Mouse (Mus musculus) layer of hippocampus, adult 11-12 months (tissue): Measurements from ENCODE around the gene Reps1.
"Not testable (repeated sequence)": the region's sequence is repeated elsewhere in the genome, so short reads cannot be mapped to it uniquely, and the experiment has no call there.

Source experiments
- DNase-seq: peaks from one replicate; pipeline ENCODE4 v3.0.0; 2022; ENCODE audit warnings: low spot score

Gene Reps1

DNA sequence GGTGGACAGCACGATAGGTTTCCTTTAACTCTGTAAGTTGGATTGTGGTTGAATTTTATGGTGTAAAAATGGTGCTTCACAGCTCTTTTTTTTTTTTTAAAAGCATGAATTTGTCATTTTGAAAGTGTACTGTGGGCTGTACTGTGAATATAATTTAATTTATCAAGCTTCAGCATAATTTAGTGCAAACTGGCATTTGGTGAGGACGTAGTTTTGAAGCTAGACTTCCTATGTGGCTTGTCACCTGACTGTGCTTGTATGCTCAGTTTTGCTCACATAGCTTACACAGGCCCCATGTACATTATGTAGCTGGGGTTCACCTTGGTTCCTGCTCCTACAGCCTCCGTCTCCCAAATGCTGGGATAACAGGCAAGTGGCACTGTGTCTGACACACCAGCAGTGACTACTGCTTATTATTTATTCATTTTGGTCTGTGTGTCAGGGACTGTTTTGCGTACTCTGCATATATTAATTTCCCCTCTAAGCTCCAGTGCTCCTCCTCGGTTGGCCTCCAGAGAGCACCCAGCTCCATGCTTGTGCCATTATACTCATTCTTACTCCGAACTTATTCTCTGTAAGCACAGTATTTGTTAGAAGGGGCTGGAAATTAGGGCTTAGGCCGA is 9.1 kb downstream of the Reps1 start:
- no peak for DNase-seq

DNA sequence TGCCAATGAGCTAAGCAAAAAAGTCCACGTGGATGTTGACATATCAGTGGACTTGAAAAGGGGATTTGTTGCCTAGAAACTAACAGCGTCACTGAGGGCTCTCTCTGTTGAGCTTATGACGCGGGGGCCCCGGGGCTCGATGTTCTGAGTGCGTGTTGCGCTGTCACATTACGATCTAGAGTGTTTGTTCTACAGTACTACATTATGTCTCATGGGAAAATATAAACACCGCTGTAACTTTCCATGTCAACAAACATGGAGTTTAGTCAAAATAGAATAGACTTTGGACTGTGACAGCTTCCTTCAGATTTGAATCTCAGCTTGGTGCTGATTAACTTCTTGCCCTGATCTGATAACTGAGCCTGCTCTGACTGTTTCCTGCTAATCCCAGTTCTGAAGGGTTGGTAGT is 10.4 kb downstream of the Reps1 start:
- DNase-seq = no peak

DNA sequence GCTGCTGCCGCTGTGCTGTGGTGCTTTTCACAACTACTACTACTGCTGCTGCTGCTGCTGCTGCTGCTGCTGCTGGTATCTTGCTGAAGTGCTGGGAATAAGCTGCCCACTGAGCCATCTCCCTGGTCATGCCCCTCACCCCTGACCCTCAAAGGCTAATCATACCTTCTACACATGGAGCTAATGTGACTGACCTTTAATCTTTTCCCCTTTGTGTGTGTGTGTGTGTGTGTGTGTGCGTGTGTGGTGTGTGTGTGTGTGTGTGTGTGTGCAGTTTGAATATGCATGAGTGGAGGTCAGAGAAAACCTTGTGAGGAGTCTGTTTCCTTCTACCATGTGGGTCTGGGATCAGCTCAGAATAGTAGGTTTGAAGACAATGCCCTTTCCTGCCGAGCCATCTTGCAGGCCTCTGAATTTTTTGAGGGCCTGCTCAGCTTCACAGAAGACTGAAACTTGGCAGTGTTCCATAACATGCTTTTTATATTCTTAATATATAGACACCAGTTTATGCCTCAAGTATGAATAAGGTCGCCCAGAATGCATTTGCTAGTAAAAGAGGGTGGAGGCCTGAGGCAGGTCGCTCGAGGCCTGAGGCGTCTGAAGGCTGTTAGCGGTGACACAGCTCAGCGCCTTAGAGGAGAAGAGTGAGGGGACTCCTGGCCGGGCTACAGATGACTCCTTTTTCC is 12.2 kb downstream of the Reps1 start:
- DNase-seq = no peak

DNA sequence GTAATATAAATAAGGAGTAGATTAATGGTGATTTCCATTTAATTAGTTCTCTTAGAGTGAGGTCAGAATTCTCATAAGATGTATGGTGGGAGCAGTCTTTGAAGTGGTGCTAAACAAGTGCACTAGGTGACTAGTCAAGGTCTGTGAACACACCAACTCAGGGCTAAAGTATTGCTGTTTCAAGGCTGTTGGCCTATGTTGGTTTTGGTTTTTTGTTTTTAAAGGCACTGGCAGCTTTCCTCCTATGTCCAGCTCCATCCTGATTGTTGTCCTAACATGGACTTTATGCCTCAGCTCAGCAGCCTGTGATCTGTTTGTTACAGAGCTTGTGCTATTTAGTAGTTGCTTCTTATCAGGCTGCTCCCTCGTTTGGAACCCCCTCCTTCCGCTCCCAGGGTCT is 13.2 kb downstream of the Reps1 start:
- no peak for DNase-seq

DNA sequence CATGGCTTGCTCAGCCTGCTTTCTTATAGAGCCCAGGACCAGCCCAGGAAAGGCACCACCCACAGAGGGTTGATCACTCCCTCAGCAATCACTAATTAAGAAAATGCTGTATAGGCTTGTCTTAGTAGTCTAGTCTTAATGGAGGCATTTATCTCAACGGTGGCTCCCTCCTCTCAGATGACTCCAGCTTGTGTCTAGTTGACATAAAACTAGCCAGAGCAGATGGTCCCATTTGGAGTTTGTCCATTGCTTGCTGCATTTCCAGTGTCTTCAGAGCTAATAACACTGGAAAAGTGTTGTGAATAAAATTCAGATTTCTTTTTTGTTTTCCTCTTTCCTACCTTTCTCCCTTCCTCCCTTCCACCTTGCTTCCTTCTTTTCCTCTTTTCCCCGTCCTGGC is 13.9 kb downstream of the Reps1 start:
- no peak for DNase-seq

DNA sequence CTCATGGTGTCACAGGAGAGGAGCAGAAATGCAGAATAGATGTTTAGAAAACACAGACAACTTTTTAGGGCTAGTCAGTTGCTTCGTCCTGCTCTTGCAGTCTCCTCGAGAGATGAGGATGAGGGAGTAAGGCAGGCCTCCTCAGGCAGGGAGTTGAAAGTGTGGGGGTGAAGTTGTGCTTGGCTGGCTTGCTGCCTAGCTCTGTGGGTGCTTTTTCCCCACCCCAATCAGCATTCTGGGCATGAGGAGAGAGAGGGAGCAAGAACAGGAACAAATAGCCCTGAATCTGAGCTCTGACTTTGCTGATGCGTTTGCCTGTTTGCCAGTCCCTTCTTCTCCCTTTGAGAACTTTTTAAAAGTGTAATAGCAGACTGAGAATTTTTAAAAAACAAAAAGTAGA is 14.5 kb downstream of the Reps1 start:
- peak; percentile 66 for DNase-seq

DNA sequence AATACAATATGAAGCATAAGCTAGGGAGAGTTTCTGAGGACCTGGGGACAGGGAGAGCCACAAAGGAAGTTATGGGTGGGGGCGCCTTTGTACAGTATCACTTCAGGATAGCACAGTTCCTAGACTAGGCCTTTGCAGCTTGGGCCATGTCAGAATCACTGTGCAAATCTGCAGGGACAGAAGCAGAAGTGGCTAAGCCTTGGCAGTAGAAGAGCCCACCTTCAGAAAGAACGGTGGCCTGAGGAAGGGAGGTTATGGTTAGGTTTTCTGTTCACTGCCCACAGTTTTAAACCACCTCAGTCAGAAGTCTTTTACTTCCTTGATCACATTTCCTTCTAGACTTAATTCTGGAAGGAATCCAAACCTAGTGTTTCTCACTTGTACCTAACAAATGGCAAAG is 15.0 kb downstream of the Reps1 start:
- DNase-seq = no peak

DNA sequence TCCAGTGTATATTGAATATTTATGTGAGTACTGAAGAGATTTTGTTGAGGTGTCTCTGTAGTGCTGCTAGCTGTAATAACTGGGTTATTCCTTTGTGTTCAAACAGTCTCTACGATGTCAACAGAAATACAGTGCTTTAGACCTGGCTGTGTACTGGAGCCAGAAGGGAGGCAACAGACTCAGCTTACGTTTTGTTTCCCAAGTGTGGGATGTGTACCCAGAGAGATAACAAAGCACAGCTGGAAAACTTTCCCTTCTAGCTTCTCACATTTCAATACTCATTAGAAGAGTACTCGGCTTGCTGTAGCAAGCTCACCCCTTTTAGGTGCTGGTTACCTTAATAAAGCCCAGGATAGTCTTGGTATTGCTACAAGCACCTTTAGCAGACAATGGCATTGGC is 17.2 kb downstream of the Reps1 start:
- no peak for DNase-seq

DNA sequence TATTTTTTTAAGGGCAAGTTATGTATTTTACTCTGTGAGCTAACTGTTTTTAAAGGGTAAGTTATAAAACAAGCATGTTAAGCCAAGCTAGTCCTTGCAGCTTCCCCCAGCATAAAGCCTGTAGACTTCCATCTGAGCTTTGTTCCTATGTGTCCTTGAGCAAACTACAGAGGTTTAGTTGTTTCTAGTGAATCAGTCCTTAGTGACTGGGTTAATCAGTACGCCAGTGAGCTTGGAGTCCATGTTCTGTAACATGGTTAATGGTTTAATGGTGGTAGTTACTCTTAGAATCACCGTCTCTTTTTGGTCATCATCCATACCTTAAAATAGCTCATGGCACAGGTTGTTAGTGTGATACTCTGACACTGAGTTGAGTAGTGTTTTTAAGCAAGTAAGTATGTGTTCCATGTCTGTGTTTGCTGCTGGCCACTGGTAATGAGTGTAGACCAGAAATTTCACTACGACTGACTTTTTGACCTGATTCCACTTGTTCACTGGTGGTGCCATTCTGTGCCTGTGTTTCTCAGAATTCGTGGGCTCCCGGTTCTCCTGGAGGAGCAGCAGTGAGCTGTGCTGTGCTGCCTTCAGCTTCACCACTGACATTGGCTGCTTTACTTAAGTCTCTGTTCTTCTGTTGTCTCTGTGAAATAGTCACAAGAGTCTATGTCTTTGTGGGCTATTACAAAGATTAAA is 18.9 kb downstream of the Reps1 start:
- no peak for DNase-seq

DNA sequence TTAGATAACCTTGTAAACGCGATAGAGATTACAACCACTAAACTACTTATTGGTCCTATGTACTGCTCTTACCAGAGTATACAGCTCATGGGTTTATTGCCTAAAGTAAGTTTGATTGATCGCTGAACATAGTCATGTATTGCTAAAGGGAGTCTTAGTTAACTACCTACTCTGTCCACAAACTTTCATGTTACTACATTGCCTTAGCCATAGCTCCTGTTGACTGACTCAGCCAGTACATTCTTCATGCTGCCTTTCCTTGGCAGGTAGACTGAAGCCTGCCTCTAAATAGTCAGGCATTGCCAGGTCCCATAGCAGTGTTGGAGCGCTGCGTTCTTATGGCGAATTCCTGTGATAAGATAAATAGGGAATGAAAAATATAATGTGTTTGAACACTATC is 20.2 kb downstream of the Reps1 start:
- no peak for DNase-seq

DNA sequence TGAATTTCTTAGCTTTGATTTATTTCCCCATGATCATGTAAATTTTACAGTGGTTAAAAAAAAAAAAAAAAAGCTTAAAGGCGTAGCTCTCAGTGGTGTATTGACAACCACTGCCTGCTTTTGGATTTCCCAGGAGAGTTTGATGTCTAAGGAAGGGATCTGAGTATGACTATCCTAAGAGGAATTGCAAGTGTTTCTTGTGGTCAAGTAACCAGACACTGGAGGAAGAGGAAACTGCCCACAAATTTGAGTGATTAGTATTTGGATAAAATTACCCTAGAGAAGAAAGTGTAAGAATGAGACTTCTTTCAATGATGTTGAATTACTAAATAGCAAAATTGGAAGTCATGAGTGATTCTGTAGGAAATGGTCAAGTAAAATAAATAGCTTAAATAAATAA is 25.9 kb downstream of the Reps1 start:
- no peak for DNase-seq

DNA sequence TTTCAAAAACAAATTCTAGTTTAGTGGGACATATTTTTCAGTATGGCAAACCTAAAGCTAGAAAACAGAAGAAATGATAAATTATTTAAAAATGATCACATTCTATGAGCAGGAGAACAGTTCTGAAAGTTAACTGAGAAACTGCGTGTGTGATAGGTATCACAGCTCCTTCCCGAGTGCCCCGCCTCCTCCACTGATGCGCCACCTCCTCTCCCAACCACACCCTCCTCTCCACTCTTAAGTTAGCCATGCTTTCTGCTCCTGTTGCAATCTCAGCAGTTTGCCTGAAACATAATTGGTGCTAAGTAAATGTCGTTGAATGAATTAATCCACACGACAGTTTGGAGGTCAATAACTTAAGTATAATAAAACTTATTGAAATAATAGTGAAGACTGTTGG is 27.1 kb downstream of the Reps1 start:
- DNase-seq = no peak

DNA sequence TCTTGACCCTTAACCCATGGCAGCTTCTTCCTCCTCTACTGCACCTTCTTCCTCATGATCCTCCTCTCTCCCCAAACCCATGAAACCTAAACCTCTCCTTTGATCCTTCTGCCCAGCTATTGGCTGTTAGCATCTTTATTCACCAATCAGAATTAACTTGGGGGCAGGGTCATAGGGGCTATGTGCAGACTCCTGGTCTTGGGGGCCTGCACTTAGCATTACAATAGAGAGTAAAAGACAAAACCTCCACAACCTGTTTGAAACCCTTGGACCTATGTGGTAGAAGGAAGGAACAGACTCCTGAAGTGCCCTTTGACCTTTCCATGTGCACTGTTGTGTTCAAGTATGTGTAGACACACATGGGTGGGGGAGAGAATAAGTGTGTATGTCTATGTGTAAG is 35.0 kb downstream of the Reps1 start:
- DNase-seq = no peak

DNA sequence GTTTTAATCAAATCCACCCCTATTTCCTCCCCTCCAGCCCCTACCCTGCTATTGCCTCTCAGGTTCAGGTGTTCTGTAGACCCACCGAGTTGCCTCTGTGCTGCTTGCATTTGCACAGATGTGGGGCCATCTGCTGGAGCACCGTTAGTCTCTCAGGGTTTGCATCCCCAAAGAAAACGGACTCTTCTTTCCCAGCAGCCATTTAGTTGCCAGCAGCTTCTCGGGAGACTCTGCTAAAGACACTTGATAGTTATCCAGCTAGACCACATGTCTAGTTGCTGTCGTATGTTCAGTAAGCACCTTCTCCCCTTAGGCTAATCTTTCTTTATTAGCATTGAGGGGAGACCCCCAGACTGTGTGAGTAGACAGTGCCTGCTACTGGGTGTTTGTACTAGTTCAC is 46.5 kb downstream of the Reps1 start:
- no peak for DNase-seq

DNA sequence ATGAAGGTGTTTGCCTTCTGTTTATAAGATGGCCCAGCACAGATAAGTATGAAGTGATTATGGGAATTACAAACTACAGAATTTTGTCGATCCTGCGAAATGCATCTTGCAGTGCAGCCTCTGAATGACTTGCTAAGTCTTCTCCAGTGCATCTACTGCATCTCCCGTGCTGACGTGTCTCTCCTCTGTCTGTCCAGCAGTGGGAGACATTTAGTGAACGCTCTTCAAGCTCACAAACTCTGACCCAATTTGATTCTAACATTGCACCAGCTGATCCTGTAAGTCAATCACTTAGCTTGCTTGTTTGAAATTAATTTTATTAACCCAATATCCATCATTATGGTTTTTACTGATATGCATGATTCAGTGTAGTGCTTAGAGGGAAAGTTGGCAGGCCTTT is 51.8 kb downstream of the Reps1 start:
- no peak for DNase-seq

DNA sequence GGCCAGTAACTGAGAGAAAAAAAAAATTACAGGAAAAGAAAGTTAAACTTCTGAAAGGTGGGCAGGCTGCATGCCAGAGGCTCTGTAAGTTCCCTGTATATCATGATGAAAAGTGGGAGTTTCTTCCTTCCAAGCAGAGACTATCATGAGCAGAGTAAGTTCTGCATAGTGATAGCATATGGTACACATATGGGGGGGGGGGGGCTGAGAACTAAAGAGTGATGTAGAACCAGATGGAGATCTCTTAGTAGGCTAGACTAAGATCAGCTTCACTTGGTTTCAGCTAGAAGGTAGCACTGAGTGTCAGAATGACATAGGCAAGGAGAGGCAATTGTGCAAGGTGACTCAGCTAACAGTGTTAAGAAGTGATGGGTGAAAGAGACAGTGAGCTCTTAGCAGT is 55.3 kb downstream of the Reps1 start:
- DNase-seq = no peak

DNA sequence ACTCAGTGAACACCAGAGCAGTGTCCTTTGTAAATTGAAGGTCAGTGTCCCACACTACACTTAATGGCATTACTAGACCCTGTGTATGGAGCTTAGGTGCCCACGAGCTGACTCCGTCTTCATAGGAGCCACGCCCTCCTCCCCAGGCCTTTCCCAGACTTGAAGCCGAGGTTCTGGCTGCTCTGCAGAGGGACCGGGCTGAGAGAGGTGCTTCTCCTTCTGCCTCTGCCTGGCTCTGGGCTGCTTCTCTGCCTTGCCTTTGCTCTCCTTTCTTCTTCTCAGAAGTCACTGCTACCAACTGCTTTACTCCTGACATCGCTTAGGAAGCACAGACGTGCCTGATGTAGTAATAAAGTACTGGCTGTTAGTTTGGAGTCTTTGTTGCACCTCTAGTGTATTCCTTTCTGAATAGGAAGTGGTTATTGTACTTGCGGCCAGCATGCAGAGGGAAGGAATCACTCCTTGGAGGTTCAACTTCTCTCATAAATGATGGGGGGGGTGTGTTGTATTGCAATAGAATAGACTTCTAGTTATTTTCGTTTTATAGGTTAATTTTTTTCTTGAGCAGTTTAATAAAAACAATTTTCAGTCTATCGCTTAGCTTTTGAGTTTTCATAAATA is 57.9 kb downstream of the Reps1 start:
- no peak for DNase-seq

DNA sequence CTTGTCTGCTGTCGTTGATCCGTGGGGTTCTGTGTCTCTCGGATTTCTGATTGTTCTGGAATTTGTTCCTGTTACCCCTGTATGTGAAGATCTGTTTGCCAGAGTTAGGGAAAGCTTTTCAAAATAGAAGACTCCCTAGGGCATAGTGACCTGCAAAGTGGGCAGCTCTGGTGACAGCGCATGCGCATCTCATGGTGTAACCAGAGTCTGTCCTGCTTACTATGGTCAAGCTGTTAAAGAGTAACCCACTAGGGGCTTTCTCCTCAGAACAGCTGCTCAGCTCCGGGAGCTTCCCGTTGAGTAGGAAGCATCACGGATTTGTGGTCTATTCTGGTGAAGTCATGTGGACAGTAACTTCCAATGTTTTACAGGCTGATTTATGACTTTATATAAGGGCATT is 62.7 kb downstream of the Reps1 start:
- DNase-seq = no peak

DNA sequence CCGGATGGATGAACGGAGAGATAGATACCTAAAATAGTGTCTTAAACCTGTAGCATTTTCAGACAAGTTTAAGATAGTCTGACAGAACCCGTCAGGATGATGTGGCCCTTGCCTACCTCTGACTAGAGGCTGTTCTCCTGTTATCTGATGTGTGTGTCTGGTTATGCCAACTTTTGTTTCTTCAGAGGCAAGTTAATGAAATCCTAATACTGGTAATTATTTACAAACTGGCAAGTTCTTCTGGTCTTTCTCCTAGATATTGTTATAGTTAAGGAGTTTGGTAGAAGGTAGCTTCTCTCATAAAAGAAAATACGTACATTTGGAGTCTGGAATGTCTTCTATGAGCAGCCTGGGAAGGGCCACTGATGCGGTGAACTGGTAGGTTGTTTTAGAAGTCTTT is 74.6 kb downstream of the Reps1 start:
- no peak for DNase-seq

DNA sequence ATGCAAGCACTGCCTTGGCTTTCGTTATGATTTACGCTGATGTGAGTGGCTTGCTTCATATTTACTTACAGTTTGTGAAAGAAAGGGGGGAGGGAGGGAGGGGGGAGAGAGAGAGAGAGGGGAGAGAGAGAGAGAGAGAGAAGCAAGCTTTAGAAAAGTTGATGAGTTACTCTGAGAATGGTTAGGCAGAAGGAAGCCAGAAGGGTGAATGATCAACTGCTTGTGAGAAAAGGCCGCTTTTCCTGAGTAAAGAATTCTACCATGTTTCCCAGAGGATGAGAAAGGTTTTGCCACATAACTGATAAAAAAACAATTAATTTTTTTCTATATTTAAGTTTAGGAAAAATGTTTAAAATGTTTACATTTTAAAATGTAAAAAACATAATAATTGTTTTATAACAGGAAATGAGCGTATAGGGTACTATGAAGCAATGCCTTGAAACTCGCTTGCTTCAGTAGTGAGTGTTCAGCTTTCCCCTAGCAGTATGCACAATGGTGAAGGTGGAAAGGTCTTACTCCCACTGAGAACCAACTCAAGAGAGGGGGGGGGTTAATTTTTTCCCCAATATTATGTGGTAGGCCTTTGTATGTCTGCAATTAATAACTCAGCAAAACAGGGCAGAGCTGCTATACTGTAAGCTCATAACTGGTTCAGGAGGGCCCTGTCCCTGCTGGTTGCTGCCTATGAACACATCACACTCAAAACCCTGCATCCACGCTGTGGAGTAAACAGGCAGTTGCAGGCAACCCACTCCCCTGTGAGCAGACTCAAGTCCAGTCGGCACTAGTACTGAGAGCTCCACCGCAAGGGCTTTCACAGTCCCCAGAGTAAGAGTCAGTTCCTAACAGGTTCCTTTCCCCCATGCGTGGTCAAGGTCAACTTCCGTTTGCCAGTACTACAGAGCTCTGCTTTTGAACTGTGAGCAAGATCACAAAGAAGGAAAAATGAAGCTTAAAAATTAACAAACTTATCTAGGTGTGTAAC is 76.3 kb downstream of the Reps1 start:
- no peak for DNase-seq

DNA sequence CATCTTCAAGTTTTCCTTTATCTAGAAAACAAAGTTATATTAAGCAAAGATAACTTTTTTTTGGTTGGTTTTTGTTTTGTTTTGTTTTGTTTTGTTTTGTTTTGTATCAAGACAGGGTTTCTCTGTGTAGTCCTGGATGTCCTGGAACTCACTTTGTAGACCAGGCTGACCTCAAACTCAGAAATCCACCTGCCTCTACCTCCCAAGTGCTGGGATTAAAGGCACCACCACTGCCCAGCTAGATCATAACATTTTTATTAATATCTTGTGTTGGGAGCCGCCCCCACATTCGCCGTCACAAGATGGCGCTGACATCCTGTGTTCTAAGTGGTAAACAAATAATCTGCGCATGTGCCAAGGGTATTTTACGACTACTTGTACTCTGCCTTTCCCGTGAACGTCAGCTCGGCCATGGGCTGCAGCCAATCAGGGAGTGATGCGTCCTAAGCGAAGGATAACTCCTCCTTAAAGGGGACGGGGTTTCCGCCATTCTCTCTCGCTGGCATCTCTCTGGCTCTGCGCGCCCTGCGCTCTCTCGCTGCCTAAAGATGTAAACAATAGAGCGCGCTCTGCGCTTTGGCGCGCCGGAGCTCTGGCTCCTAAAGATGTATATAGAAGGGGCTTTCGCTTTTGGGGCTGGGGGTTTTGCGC is 83.3 kb downstream of the Reps1 start:
- DNase-seq = not testable (repeated sequence)
